Mouse (Mus musculus) T-helper 17 cell (primary cell): Measurements from ENCODE around the gene Myo5c.

Source experiments
- in situ Hi-C, 2 experiments: fragments of 300-600 bp; cut with MboI, MseI; formaldehyde crosslinking; loops; 1 replicate in 1 of 2; 2 replicates in 1 of 2; pipeline ENCODE4 v1.15.1; 2025; ENCODE audit warnings: high pct_unique_total_duplicates in 2 of 2

Gene Myo5c

DNA sequence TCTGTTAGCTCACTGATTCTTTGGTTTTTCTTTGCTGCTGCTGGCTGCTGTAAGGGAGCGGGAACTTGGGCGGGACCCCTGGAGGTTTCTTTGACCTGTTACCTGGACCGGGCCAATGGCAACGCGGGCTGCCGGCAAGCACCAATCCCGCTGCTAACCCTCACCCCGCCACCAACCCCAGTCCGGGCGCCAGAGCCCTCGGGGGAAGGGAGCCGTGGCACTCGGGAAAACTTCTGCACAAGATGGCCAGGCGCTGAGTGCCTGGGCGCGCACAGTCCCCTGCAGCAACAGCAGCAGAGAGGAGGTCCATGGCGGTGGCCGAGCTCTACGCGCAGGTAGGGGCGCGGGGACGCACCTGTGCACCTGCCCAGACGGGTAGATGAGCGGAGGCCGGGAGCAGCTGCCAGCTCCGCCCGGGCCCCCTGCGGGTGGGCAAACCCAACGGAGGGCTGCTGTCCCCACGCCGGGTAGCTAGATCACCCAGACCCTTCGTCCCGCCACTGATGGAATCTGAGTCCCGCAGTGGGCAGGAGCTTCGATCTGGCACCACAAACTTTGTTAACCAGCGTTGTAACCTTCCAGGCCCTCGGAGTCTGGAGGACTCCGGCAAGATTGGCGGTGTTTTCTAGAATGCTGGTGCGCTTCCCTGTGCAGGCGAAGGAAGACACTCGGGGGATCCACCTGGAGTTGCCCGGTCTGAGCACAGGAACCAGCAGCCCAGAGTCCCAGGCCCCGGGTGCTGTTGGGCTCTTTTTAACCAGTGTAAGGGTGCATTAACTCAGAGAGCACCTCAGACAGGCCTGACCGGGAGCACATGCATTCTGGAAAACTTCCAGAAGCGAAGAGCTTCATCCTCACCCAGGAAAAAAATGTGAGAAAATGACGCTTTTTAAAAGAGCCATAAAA is at the start of gene Myo5c:
Myo5c (plus strand) TSS at position 180 of the 906 bp plus-strand sequence.
- in situ Hi-C loops: no loop called here

DNA sequence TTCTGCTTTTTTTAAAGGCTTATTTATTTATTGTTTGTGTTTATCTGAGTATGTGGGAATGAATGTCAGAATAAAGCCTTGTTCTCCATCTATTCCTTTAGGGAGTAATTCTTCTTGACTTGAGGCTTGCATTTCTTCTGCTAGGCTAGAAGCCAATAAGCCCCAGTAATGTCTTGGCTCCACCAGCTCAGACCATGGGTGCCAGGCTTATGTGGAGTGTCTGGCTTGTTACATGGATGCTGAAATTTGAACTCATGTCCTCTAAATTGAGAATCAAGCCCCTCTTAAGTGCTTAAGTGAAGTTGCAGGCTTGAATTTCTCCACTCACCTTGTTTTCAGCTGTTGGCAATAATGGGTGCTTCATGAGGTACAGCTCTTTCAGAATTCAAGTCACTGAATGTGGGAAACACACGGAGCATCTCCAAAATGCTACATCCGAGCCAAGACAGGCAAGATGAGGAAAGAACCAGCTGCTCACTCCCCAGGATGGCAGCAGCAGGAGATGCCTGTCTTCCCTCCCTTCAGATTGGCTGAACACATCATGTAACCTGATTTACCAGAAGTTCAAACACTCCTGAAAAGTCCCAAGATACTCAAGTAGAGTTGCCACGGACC is 44.1 kb upstream of the Myo5c start:
- in situ Hi-C loops: no loop called here

DNA sequence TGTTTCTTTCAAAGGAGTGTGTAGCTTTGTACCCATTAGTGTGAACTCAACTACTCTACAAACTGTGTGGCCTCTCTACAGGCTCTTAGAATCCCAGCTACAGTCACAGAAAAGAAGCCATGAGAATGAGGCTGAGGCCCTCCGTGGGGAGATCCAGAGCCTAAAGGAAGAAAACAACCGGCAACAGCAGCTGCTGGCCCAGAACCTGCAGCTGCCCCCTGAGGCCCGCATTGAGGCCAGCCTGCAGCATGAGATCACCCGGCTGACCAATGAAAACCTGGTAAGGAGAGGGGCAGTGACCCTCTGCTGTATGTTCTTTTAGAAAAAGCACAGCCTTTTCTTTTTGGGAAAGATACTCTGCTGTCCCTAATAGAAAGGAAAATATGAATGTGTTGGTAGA is 38.0 kb upstream of the Myo5c start:
- in situ Hi-C loops: no loop called here

DNA sequence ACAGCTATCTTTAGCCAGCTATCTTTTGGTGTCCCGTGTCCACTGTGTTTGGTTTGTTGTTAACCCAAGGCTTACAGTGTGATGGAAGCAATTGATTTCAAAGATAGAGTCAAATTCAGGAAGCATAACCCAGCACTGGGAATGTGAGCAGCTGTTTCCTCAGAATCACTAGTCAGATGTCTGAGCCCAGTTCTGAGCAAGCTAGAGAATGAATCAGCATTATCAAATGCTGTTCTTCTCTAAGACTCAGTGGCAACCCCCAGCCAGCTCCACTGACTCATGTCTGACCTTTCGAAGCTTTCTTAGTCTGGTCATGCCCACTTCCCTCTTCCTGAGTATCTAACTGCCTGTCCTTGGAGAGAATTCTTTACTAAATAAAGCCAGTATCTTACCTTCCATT is 35.5 kb upstream of the Myo5c start:
- in situ Hi-C loops: no loop called here

DNA sequence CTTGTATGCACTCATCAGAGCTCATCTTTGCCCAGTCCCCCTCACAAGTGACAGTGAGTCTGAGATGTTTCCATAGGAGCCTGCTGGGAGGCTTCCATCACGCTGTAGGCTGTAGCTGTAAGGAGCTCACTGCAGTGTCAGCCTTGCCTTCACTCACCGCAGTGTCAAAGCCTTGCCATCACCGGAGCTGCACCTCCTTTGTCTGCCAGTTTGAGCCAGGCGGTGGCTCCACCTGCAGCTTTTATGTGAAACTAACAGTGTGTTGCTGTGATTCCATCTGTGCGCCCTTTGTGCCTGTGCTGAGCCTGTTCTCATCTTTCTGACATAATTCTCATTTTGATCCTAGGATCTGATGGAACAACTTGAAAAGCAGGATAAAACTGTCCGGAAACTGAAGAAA is 34.5 kb upstream of the Myo5c start:
- in situ Hi-C loops: no loop called here

DNA sequence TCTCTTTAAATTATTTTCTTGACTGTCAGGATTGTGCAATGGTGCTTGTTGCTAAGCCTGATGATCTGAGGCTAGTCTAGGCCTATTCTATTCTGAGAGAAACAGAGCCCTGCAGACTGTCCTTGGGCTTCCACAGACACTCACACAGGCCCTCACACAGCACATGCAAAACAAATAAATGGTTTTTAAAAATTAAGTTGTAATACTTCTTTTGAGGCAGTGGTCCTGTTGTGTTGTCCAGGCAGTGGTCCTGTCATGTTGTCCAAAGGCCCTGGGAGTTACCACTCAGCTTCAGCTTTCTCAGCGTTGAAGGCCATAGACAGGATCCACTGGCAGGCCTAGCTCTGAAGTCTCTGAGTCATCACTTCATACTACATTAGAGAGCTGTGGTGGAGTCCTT is 30.3 kb upstream of the Myo5c start:
- in situ Hi-C loops: no loop called here

DNA sequence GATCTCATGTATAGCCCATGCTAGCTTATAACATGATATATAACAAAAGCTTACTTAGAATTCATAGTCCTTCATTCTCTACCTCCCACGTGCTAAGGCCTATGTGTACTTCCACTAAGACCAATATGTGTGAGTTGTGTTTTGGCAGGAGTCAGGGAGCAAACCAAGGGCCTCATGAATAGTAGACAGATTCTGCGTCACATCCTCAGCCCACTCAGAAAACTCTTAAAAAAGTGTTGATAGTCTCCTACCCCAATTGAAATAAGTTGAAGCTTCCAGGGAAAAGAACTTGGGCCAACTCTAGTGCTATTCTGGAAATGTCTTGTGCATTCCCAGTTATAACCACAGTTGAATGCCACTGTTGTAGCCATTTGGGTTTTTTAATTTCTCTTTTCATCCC is 29.8 kb upstream of the Myo5c start:
- in situ Hi-C loops: no loop called here

DNA sequence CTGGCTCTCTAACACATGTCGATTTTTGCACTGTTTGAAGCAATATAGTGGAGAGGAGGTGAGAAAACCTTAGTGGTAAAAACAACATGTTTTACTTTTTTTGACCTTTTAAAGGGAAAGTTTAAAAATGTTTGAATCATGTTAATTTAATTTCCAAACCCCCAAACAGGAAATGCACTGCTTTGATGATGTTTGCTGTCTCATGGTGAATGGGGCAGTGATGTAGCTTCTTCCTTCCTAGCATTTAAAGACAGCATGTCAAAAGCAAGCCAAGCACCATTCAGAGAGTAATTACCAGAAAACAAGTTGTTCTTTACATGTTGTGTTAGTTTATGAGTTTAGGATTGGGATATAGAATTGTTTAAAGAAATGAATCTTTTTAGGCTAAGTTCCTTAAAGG is 22.6 kb upstream of the Myo5c start:
- in situ Hi-C loops: no loop called here

DNA sequence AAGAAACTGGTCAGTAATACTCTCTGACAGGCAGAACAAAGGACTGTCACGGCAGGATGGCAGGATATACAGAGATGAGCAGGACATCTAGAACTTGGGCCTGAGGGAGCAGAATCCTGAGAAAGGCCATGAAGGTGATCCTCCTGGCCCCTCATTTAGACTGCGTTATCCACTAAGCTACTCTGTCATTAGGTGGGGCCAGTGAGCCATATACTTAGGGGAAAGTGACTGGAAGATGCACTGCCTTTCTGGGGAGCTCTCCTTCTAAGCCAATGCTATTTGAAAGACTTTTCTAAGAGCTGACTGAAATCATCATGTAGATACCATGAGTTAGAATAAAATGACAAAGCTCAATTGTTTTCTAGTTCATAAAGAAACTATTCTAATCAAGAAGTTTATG is 21.6 kb upstream of the Myo5c start:
- in situ Hi-C loops: no loop called here

DNA sequence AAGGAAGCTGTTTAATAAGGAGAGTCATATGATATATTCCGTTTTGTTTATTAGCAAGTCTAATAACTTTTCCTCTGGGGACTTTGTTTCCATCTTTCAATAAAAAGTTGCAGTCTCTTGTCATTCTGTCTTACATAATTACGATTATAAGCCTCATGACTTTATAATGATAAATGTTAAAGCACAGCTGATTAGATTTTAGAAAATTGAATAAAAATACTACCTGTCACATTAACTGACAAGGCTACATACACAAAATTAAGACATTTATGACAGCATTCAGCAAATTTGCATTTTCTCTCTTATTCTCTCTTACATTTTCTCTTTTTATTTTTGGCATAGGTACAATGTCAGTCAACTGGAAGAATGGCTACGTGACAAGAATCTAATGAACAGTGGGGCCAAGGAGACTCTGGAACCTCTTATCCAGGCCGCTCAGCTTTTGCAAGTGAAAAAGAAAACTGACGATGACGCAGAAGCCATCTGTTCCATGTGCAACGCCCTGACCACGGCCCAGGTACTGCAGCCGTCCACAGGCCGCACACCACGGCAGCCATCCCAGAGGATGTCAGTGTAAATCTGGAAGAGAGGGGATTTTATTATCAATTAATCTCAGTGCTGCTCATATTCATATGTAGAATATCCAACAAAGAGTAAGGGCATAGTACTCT is 16.9 kb upstream of the Myo5c start:
- in situ Hi-C loops: no loop called here

DNA sequence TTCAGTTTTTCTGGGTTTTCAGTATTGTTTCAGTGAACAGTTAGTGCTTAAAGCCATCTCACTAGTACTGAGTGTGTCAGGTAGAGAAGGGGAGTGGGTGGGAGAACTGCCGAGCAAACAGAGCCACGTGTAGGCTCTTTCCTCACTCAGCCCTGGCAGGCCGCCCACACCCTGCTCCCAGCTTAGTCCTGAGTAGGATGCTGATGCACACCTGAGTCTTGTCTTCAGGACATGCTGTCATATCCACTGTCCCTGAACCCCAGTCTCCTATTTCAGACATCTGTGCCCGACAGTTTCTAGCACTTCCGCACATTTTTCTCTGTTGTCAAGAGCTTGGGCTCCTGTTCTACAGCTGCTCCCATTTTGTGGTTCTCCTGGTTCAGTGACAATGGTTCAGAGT is 11.9 kb upstream of the Myo5c start:
- in situ Hi-C loops: no loop called here

DNA sequence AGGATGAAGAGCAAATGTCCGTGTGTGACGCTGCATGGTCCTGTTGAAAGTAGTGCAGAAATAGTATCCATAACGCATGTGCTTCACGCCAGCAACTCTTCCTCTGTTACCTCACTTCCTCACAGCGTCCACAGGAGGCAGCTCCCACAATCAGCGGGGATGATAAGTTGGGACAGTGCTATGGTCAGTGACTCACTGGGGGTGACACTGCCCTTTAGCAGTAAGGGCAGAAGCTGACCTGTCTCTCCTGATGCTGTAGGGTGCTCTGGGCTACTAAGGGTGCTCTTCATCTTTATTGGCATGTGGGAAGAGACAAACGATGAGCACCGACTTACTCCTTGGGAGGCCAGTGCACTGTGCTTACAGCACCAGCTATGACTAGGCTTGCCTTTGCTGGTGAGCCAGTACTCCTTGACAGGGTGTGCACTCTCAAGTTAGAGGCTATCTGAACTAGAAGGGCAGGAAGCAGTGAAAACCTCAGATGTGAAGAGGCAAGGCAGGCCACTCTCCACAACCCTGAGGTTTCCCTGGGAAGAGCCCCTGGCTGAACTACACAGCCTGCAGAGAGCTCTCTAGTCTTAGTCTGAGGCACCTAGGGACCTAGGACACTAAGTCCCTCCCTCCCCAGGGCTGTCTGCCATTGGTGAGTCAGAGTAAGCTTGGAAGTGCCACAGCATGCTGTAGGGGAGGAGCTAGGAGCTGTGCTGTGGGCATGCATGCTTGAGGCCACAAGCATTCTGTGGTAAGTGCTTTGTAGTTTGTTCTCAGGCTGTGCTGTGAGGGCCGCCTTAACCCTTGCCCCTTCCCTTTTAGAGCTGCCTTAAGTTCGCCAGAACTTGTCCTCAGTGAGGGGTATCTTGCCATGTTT is 10.2 kb upstream of the Myo5c start:
- in situ Hi-C loops: no loop called here

DNA sequence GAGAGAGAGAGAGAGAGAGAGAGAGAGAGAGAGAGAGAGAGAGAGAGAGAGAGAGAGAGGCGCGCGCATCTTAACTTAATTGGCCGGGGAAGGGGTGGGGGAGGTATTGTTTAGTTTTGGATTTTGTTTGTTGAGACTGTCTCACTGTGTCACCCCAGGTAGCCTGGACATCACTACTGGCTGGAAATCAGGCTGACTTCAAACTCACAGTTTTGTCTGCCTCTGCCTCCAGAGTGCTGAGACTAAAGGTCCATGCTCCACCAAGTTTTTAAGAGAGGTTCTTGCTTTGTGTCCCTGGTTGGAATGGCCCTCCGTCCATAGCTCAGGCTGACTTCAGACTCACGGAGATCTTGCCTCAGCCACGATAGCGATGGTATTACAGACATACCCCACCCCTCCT is 1.0 kb downstream of the Myo5c start:
- in situ Hi-C loops: no loop called here

DNA sequence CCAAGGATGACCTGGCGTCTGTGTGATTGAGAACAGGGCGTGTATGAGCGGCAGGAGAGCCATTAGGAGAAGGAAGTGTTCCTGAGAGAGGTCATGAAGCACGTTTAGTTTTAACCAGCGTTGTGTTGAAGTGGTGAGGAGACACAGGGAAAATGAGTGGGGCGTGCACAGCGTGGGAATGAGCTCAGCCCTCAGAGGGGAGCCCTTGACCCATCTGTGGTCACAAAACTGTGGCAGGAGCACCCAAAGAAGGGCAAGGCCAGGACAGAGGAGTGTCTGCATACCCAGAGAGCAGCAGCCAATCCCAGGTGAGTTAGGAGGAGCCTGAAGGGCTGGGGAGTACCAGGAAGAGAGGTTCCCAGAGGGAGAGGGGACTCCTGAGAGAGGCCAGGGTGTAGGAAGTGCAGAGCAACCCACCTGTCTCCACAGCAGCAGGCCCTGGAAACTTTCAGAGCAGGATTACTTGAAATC is 2.5 kb downstream of the Myo5c start:
- in situ Hi-C loops: no loop called here

DNA sequence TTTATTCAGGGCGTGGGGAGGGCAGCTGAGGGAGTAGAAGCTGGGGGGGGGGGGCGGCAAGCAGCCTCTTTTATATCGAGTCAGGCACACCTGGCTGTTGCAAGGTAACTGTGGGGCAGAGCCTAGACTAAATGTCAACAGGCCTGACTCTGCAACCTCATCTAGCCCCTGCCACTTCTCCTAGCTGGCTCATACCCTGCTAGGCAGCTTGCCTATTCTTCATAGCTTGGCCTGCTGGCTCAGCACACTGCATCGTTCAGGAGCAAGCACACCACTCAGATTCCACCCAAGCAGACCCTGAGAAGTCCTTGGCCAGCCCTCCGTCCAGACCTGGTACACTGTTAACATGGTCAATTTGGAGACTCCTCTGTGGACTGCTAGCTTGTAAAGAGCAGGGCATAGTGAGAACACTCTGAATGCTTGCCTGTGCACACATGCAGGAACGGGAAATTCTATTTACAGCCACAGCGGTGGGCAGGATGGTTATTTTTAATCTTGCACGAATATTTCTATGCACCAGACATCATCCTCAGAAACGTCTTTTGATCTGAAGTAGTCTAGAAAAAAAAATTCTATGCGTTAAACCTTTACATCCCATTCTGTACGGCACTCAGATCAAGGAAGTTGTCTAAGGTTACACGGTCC is 3.3 kb downstream of the Myo5c start:
- in situ Hi-C loops: no loop called here

DNA sequence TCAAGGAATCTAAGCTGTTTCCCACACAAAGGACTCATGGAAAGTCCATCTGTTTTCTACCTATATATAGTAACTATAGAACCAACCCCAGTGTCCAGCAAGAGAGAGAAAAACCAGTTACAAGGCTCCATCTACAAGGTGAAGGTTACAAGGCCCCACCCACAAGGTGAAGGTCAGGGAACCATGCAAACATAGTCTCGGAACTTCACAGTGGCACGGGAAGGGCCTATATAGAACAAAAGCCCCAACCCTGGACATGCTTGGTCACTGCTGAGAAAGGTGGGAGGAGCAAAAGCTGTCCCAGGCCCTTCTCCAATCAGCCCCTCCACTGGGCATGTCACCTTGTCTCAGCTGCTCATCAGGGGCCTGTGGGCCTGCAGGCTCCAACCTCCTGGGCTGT is 3.9 kb downstream of the Myo5c start:
- in situ Hi-C loops: no loop called here

DNA sequence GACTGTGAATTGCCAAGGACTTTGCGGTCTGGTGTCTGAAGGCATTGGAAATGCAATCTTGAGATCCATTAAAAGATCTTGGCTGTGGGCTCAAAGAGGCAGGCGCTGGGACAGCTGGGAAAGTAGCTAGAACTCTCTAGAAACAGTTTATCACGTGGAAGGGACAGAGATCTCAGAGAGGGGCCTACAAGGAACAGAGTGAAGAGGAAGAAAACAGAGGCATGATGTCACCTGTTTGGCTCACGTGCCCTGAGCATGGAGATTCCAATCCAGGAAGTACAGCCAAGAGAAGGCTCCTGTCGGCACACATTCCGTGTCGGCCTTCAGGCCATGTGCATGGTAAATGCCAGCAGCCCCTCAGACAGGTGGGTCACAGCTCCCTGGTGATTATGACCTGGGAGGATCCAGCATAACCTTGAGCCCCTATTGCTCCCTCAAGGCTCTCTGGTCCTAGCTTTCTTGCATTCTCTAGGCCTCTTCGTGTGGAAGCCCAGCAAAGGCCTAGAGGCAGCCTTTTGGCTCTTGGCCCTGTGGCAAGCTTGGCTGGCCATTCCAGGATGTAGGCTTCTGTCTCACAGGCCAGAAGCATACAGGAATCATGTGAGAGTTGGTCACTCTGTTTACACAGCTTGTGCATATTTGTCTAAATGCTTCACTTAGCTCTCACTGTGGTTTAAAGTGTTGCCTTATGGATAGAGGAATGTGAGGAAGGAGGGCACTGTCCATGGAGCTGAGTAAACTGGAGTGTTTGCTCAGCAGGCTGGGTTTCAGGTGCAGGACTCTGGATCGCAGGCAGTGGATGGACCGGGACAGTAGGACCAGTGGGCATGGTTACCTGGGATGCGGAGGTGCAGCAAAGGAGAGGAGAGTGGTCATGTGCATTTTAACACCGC is 4.8 kb downstream of the Myo5c start:
- in situ Hi-C loops: no loop called here

DNA sequence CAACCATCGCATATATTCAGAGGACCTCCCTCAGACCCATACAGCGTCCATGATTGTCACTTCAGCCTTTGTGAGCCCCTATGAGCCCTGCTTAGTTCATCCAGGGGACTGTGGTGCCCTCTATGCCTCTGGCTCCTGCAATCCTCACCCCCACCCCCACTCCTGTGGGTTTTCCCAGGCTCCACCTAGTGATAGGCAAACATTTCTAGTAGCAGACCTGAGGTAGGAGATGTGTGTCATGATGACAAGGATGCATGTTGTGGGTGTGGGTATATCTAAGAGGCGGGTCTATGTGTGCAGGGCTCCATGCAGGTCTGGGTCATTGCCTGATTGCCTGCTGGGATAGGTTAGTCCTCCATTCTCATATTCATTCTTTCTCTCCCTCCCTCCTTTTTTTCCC is 6.4 kb downstream of the Myo5c start:
- in situ Hi-C loops: no loop called here

DNA sequence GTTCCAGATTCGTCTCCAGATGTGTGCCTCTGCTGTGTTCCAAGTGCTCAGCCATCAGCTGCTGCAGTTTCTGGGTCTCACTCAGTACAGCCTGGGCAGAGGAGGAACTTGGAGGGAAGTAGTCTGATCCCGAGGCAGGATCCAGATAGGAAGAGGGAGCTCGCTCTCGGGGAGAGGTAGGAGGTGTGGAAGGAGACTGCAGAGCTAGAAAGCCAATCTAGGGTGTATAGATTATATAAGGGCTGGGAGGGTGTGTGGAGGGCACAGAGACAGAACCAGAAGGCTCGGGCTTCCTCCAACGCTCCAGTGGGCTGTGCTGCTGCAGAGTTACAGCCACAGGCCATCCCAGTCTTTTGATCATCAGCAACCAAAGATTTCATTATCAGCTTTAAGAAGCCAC is 11.2 kb downstream of the Myo5c start:
- in situ Hi-C loops: no loop called here

DNA sequence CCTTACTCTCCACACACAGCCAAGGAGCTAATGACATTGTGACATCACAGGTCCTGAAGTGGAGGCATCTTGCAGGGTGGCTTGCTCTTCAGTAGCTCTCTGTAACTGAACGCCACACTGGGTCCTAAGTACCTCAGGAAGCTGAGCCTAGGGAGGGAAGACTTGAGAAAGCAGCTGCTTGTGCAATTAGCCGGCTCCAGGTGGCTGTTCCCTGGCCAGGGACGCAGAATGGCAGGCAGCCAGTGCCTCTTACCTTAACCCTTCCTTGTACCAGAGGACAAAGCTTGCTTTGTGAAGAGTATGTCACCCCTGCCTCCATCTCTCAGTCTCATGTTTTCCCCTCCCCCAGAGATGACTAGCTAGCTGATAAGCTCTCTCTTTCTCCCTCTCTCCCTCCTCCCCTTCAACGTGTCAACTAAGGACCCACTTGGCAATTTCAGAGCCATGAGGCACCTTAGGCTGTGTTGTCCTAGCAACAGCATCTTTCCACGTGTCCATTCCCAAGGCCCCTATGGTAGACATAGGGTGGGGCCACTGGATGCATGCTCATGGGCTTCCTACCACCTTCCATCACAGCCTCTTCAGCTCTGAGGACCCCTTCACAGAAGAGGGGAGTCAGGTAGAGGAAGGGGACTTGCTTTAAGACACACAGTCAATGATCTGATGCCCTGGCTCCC is 12.0 kb downstream of the Myo5c start:
- in situ Hi-C loops: no loop called here
